Mouse (Mus musculus): Measurements from ENCODE around the gene Prnp. TPM values are rescaled to one million over a fixed set of nuclear protein-coding genes. Genes with fewer than 3 reads are reported as not detected.

The Prnp gene
- polyA plus RNA-seq, 1 experiment from 2014 or later: 102 TPM

DNA sequence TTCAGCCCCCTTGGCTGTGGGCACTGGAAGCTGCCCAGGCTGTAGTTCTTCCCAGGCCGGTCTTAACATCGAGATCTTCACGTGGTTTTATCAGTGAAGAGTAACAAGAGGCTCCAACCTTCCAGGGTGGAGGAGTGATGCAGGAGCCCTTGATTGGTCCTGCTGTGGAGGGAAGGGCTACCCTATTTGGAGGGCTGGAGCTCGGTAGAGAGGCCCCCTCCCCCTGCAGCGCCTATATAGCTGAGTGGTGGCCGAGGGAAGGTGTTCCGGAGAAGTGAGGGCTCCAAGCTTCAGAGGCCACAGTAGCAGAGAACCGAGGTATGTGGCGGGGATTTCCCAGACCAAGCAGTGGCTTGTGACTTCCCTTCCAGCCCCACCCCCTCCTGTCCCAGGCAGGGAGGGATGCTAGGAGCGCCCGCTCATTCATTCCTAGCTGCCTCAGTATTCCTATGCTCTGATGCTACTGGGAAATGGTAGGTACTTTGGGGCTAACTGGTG lies 40.9 kb downstream of the Prnp start, which contains the start of gene Prnd:
TSS of gene Prnd (plus strand) at position 264 of the 498 bp plus-strand sequence.
- Histone ChIP-seq H3K4me3 (ENCODE audit: low read depth, low read length) (no peak within 1 kb of the TSS), H3K9ac (ENCODE audit: low read length) (no peak within 1 kb of the TSS), H3K9me3 (ENCODE audit: control insufficient read depth, low read length) (no peaks in the 10 kb centered on the region), H3K36me3 (ENCODE audit: control insufficient read depth, insufficient read depth, low read length) (no peaks in the 10 kb centered on the region), H3K4me1 (replicated peaks; ENCODE audit: control insufficient read depth, insufficient read depth) (no peaks in the 10 kb centered on the region), H3K27me3 (ENCODE audit: control insufficient read depth, insufficient read depth, low read length) (no peaks in the 10 kb centered on the region), H3K4me2 (replicated peaks; ENCODE audit: low read depth) (no peak within 1 kb of the TSS), H3K27ac (replicated peaks) (no peak within 1 kb of the TSS)
- DNase-seq (ENCODE audit: low spot score) (no peak), ATAC-seq (ENCODE audit: low FRiP score, low TSS enrichment) (no peak; the same call in 1 of the 2 replicates)
- TF ChIP-seq CTCF (IDR thresholded peaks at IDR 0.05; ENCODE audit: low read depth) (no peak), EP300 (optimal IDR thresholded peaks at IDR 0.05) (no peak)
- WGBS: 17% methylated on average over 11 of the region's 11 CpGs

DNA sequence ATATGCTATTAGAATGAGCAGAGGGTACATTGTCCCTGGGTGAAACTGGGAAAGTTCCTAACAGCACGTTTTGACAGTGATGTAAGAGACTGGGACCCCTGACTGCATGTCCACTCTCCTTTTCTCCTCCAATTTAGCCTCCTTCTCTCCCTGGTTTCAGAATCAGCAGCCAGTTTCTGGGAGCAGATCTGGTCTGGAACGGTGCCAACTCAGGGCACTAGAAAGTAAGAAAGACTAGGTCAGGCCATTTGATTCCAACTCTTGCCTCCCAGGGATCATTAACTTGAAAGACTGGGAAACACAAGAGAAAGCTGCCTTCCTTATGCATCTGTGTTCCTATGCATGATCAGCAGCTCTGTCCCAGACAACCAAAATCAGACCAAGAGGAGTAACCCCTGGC lies 42.7 kb downstream of the Prnp start:
- Histone ChIP-seq H3K4me2 (replicated peaks; ENCODE audit: low read depth) (no peak overlapping the region; the same call in 1 of the 2 replicates), H3K4me3 (ENCODE audit: low read depth, low read length) (no peak overlapping the region), H3K36me3 (ENCODE audit: control insufficient read depth, insufficient read depth, low read length) (no peaks in the 10 kb centered on the region), H3K27me3 (ENCODE audit: control insufficient read depth, insufficient read depth, low read length) (no peaks in the 10 kb centered on the region), H3K4me1 (replicated peaks; ENCODE audit: control insufficient read depth, insufficient read depth) (no peaks in the 10 kb centered on the region), H3K27ac (replicated peaks) (no peak overlapping the region), H3K9me3 (ENCODE audit: control insufficient read depth, low read length) (no peaks in the 10 kb centered on the region), H3K9ac (ENCODE audit: low read length) (no peak overlapping the region)
- DNase-seq (ENCODE audit: low spot score) (no peak), ATAC-seq (ENCODE audit: low FRiP score, low TSS enrichment) (no peak)
- no peak for TF ChIP-seq CTCF (IDR thresholded peaks at IDR 0.05; ENCODE audit: low read depth)
- no peak for TF ChIP-seq EP300 (optimal IDR thresholded peaks at IDR 0.05)
- WGBS: 49% methylated on average over 2 of the region's 2 CpGs

DNA sequence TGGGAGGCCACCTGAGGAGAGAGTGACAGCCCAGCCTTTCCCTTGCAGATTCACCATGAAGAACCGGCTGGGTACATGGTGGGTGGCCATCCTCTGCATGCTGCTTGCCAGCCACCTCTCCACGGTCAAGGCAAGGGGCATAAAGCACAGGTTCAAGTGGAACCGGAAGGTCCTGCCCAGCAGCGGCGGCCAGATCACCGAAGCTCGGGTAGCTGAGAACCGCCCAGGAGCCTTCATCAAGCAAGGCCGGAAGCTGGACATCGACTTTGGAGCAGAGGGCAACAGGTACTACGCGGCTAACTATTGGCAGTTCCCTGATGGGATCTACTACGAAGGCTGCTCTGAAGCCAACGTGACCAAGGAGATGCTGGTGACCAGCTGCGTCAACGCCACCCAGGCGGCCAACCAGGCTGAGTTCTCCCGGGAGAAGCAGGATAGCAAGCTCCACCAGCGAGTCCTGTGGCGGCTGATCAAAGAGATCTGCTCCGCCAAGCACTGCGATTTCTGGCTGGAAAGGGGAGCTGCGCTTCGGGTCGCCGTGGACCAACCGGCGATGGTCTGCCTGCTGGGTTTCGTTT lies 43.3 kb downstream of the Prnp start:
- H3K9me3 ChIP-seq (ENCODE audit: control insufficient read depth, low read length): no peaks in the 10 kb centered on the region

DNA sequence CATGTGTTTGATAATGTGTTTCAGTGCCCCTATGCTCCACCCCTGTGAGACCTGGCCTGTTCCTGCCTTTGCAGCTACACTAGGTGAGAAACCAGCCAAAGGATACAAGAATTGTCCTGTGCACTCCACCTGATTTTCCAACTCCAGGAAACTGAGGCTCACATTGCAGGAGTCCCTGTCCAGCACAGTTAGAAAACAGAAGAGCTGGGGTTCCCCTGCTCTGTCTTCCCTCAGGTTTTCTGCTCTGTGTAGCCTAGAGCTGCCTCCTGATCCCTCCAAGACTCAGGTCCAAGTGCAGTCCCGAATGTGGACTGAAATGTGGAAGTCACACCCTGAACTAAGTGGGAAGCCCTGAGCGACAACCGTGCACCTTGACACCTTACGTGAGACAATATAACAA lies 44.0 kb downstream of the Prnp start:
- DNase-seq (ENCODE audit: low spot score) (no peak), ATAC-seq (ENCODE audit: low FRiP score, low TSS enrichment) (no peak)
- no peaks in the 10 kb centered on the region for H3K4me1 ChIP-seq (replicated peaks; ENCODE audit: control insufficient read depth, insufficient read depth)
- no peaks in the 10 kb centered on the region for H3K27me3 ChIP-seq (ENCODE audit: control insufficient read depth, insufficient read depth, low read length)
- no peaks in the 10 kb centered on the region for H3K9me3 ChIP-seq (ENCODE audit: control insufficient read depth, low read length)
- no peak overlapping the region for H3K4me2 ChIP-seq (replicated peaks; ENCODE audit: low read depth)
- TF ChIP-seq CTCF (IDR thresholded peaks at IDR 0.05; ENCODE audit: low read depth): no peak
- no peak for TF ChIP-seq EP300 (optimal IDR thresholded peaks at IDR 0.05)
- no peak overlapping the region for H3K4me3 ChIP-seq (ENCODE audit: low read depth, low read length)
- H3K9ac ChIP-seq (ENCODE audit: low read length): no peak overlapping the region
- WGBS: 73% methylated on average over 4 of the region's 4 CpGs
- H3K27ac ChIP-seq (replicated peaks): no peak overlapping the region
- H3K36me3 ChIP-seq (ENCODE audit: control insufficient read depth, insufficient read depth, low read length): no peaks in the 10 kb centered on the region

More for the DNA sequence above, 43.3 kb downstream of the Prnp start:
- Histone ChIP-seq H3K4me1 (replicated peaks; ENCODE audit: control insufficient read depth, insufficient read depth) (no peaks in the 10 kb centered on the region), H3K36me3 (ENCODE audit: control insufficient read depth, insufficient read depth, low read length) (no peaks in the 10 kb centered on the region), H3K27ac (replicated peaks) (no peak overlapping the region), H3K4me2 (replicated peaks; ENCODE audit: low read depth) (peak overlapping the region; percentile 30), H3K9ac (ENCODE audit: low read length) (no peak overlapping the region), H3K27me3 (ENCODE audit: control insufficient read depth, insufficient read depth, low read length) (no peaks in the 10 kb centered on the region), H3K4me3 (ENCODE audit: low read depth, low read length) (peak overlapping the region; percentile 12; the same call in 1 of the 2 replicates)
- 13% methylated on average over 29 of the region's 29 CpGs for WGBS
- DNase-seq (ENCODE audit: low spot score): peak; percentile 29
- no peak for TF ChIP-seq CTCF (IDR thresholded peaks at IDR 0.05; ENCODE audit: low read depth)
- TF ChIP-seq EP300 (optimal IDR thresholded peaks at IDR 0.05): no peak
- no peak for ATAC-seq (ENCODE audit: low FRiP score, low TSS enrichment)

DNA sequence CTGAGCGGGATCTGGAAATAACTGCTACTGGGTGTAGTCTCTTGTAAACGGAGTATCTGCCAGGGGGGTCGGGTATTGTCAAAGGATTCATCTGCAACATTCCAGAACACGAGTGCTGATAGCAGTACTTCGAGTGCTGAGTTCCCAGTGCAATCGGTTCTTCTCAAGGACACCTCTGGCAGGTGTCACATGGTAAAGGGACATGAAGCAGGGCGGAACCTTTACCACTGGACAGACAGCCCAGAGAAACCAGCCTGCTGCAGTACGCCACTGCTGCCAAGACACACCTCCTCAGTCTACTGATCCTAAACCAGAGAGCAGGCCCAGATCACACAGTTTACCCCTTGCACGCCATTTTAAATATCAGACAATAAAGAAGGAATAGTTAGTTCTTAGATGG lies 45.1 kb downstream of the Prnp start:
- H3K27me3 ChIP-seq (ENCODE audit: control insufficient read depth, insufficient read depth, low read length): no peaks in the 10 kb centered on the region
- H3K9me3 ChIP-seq (ENCODE audit: control insufficient read depth, low read length): no peaks in the 10 kb centered on the region
- no peaks in the 10 kb centered on the region for H3K36me3 ChIP-seq (ENCODE audit: control insufficient read depth, insufficient read depth, low read length)
- 44% methylated on average over 9 of the region's 9 CpGs for WGBS
- no peaks in the 10 kb centered on the region for H3K4me1 ChIP-seq (replicated peaks; ENCODE audit: control insufficient read depth, insufficient read depth)
- peak overlapping the region; percentile 44 for H3K4me2 ChIP-seq (replicated peaks; ENCODE audit: low read depth)
- no peak overlapping the region for H3K27ac ChIP-seq (replicated peaks)
- ATAC-seq (ENCODE audit: low FRiP score, low TSS enrichment) (no peak), DNase-seq (ENCODE audit: low spot score) (no peak)
- peak overlapping the region; percentile 18; the same call in 1 of the 2 replicates for H3K4me3 ChIP-seq (ENCODE audit: low read depth, low read length)
- TF ChIP-seq EP300 (optimal IDR thresholded peaks at IDR 0.05): no peak
- TF ChIP-seq CTCF (IDR thresholded peaks at IDR 0.05; ENCODE audit: low read depth): no peak
- no peak overlapping the region for H3K9ac ChIP-seq (ENCODE audit: low read length)

DNA sequence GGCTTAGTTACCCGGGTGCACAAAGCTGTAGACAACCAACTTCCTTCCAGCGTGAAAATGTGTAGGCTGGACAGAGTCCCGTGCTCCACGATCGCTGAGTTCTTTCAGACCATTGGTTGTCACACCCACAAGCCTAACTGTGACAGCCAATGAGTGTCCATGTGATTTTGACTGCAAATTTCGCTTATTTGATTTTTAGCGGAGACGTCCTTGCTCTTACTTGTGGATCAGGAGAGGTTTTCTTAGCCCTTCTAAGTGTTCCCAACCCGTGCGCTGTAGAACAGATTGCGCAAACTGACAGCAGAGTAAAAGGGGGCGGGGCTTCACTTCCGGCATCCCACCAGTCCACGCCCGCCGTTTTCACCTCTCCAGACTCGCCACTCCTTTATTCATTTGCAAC lies 45.5 kb downstream of the Prnp start:
- WGBS: 3% methylated on average over 17 of the region's 17 CpGs
- Histone ChIP-seq H3K4me2 (replicated peaks; ENCODE audit: low read depth) (peak overlapping the region; percentile 44), H3K27ac (replicated peaks) (no peak overlapping the region), H3K4me3 (ENCODE audit: low read depth, low read length) (peak overlapping the region; percentile 18; the same call in 1 of the 2 replicates), H3K4me1 (replicated peaks; ENCODE audit: control insufficient read depth, insufficient read depth) (no peaks in the 10 kb centered on the region), H3K9me3 (ENCODE audit: control insufficient read depth, low read length) (no peaks in the 10 kb centered on the region), H3K27me3 (ENCODE audit: control insufficient read depth, insufficient read depth, low read length) (no peaks in the 10 kb centered on the region), H3K36me3 (ENCODE audit: control insufficient read depth, insufficient read depth, low read length) (no peaks in the 10 kb centered on the region), H3K9ac (ENCODE audit: low read length) (no peak overlapping the region)
- ATAC-seq (ENCODE audit: low FRiP score, low TSS enrichment) (peak; percentile 46; the same call in 1 of the 2 replicates), DNase-seq (ENCODE audit: low spot score) (peak; percentile 45)
- TF ChIP-seq CTCF (IDR thresholded peaks at IDR 0.05; ENCODE audit: low read depth) (no peak), EP300 (optimal IDR thresholded peaks at IDR 0.05) (no peak)

Measured in stomach, postnatal 0 days (tissue).